Mouse (Mus musculus): ENCODE measurements around the gene Srp9. TPM values are rescaled to one million over a fixed set of nuclear protein-coding genes. Genes with fewer than 3 reads are reported as not detected.

Srp9 gene
- polyA plus RNA-seq (2014; fragmentation: Nextera tagmentation; extraction: Ambion mirVana) = 112 and 113 TPM in 2 replicates

GRCm38 (mm10) chr1:182124506-182124905 is at the start of gene Srp9:
Srp9 (plus strand) TSS chr1:182124737.
- Histone ChIP-seq H3K36me3 (ENCODE audit: control insufficient read depth, insufficient read depth, low read length) (peaks cover 23% of the 10 kb centered on the region), H3K4me3 (ENCODE audit: control insufficient read depth in 1 of 2, insufficient read depth in 1 of 2, low read depth in 1 of 2, low read length in 2 of 2) (peak within 1 kb of the TSS; percentile 67 to 83), H3K4me2 (ENCODE audit: low read length) (peak within 1 kb of the TSS; percentile 63), H3K4me1 (ENCODE audit: control insufficient read depth in 2 of 2, insufficient read depth in 2 of 2, low read length in 2 of 2) (peaks cover 2 to 13% of the 10 kb centered on the region in 2 experiments; a peak in 3 of 4 replicates), H3K9ac (ENCODE audit: low read length) (peak within 1 kb of the TSS; percentile 81), H3K27ac (replicated peaks in 1 of 2; ENCODE audit: control insufficient read depth in 1 of 2, insufficient read depth in 1 of 2, low read depth in 2 of 2, low read length in 2 of 2) (peak within 1 kb of the TSS; percentile 65 to 80), H3K9me3 (ENCODE audit: control insufficient read depth, low read length) (no peaks in the 10 kb centered on the region), H3K27me3 (ENCODE audit: control insufficient read depth, insufficient read depth, low read length) (no peaks in the 10 kb centered on the region)
- peak; percentile 98 for ATAC-seq (ENCODE audit: insufficient number of reproducible peaks, insufficient read depth, low FRiP score, low read depth)
- under 1% methylated on average over 37 of the region's 37 CpGs for WGBS

- ATAC-seq (ENCODE audit: insufficient number of reproducible peaks, insufficient read depth, low FRiP score, low read depth) = peak; percentile 78
- no peaks in the 10 kb centered on the region for H3K27me3 ChIP-seq (ENCODE audit: control insufficient read depth, insufficient read depth, low read length)
- peaks cover 11% of the 10 kb centered on the region for H3K9me3 ChIP-seq (ENCODE audit: control insufficient read depth, low read length)
- H3K36me3 ChIP-seq (ENCODE audit: control insufficient read depth, insufficient read depth, low read length) = no peaks in the 10 kb centered on the region
- H3K9ac ChIP-seq (ENCODE audit: low read length) = 0 out of 2 replicates have a peak overlapping the region, but pooled peaks have one; percentile 2
- H3K27ac ChIP-seq (replicated peaks in 1 of 2; ENCODE audit: control insufficient read depth in 1 of 2, insufficient read depth in 1 of 2, low read depth in 2 of 2, low read length in 2 of 2) = peak overlapping the region; percentile 61 to 69
- WGBS = 11% methylated on average over 16 of the region's 16 CpGs
- peak overlapping the region; percentile 45 for H3K4me2 ChIP-seq (ENCODE audit: low read length)
- no peak overlapping the region for H3K4me3 ChIP-seq (ENCODE audit: control insufficient read depth in 1 of 2, insufficient read depth in 1 of 2, low read depth in 1 of 2, low read length in 2 of 2)
- peaks cover 17 to 20% of the 10 kb centered on the region in 2 experiments for H3K4me1 ChIP-seq (ENCODE audit: control insufficient read depth in 2 of 2, insufficient read depth in 2 of 2, low read length in 2 of 2)
Measured at GRCm38 (mm10) chr1:182081744-182082419, 42.7 kb upstream of the Srp9 start.

- Histone ChIP-seq H3K4me3 (ENCODE audit: control insufficient read depth in 1 of 2, insufficient read depth in 1 of 2, low read depth in 1 of 2, low read length in 2 of 2) (no peak overlapping the region), H3K9ac (ENCODE audit: low read length) (no peak overlapping the region), H3K36me3 (ENCODE audit: control insufficient read depth, insufficient read depth, low read length) (no peaks in the 10 kb centered on the region), H3K4me2 (ENCODE audit: low read length) (no peak overlapping the region), H3K9me3 (ENCODE audit: control insufficient read depth, low read length) (peaks cover 2% of the 10 kb centered on the region; the same call in 1 of the 2 replicates), H3K27ac (replicated peaks in 1 of 2; ENCODE audit: control insufficient read depth in 1 of 2, insufficient read depth in 1 of 2, low read depth in 2 of 2, low read length in 2 of 2) (no peak overlapping the region), H3K27me3 (ENCODE audit: control insufficient read depth, insufficient read depth, low read length) (no peaks in the 10 kb centered on the region), H3K4me1 (ENCODE audit: control insufficient read depth in 2 of 2, insufficient read depth in 2 of 2, low read length in 2 of 2) (peaks cover 33 to 36% of the 10 kb centered on the region in 2 experiments)
- ATAC-seq (ENCODE audit: insufficient number of reproducible peaks, insufficient read depth, low FRiP score, low read depth) = no peak
- WGBS = 83% methylated on average over 4 of the region's 4 CpGs
Measured at GRCm38 (mm10) chr1:182083459-182083858, 41.1 kb upstream of the Srp9 start.

- H3K36me3 ChIP-seq (ENCODE audit: control insufficient read depth, insufficient read depth, low read length) = no peaks in the 10 kb centered on the region
- H3K9me3 ChIP-seq (ENCODE audit: control insufficient read depth, low read length) = no peaks in the 10 kb centered on the region
- H3K27me3 ChIP-seq (ENCODE audit: control insufficient read depth, insufficient read depth, low read length) = no peaks in the 10 kb centered on the region
- ATAC-seq (ENCODE audit: insufficient number of reproducible peaks, insufficient read depth, low FRiP score, low read depth) = no peak
- 23% methylated on average over 7 of the region's 7 CpGs for WGBS
- H3K4me1 ChIP-seq (ENCODE audit: control insufficient read depth in 2 of 2, insufficient read depth in 2 of 2, low read length in 2 of 2) = peaks cover 53 to 63% of the 10 kb centered on the region in 2 experiments
- H3K4me3 ChIP-seq (ENCODE audit: control insufficient read depth in 1 of 2, insufficient read depth in 1 of 2, low read depth in 1 of 2, low read length in 2 of 2) = no peak overlapping the region
- H3K9ac ChIP-seq (ENCODE audit: low read length) = no peak overlapping the region
- H3K27ac ChIP-seq (replicated peaks in 1 of 2; ENCODE audit: control insufficient read depth in 1 of 2, insufficient read depth in 1 of 2, low read depth in 2 of 2, low read length in 2 of 2) = peak overlapping the region in 1 of 2 experiments; percentile 56; a peak in 1 of 4 replicates
- H3K4me2 ChIP-seq (ENCODE audit: low read length) = no peak overlapping the region
Measured at GRCm38 (mm10) chr1:182086759-182087158, 37.8 kb upstream of the Srp9 start.

GRCm38 (mm10) chr1:182087351-182087750 is 37.2 kb upstream of the Srp9 start:
- Histone ChIP-seq H3K27me3 (ENCODE audit: control insufficient read depth, insufficient read depth, low read length) (no peaks in the 10 kb centered on the region), H3K36me3 (ENCODE audit: control insufficient read depth, insufficient read depth, low read length) (no peaks in the 10 kb centered on the region), H3K27ac (replicated peaks in 1 of 2; ENCODE audit: control insufficient read depth in 1 of 2, insufficient read depth in 1 of 2, low read depth in 2 of 2, low read length in 2 of 2) (no peak overlapping the region), H3K9ac (ENCODE audit: low read length) (no peak overlapping the region), H3K4me2 (ENCODE audit: low read length) (no peak overlapping the region), H3K4me1 (ENCODE audit: control insufficient read depth in 2 of 2, insufficient read depth in 2 of 2, low read length in 2 of 2) (peaks cover 50 to 58% of the 10 kb centered on the region in 2 experiments), H3K4me3 (ENCODE audit: control insufficient read depth in 1 of 2, insufficient read depth in 1 of 2, low read depth in 1 of 2, low read length in 2 of 2) (no peak overlapping the region), H3K9me3 (ENCODE audit: control insufficient read depth, low read length) (no peaks in the 10 kb centered on the region)
- WGBS = 60% methylated on average over 3 of the region's 3 CpGs
- ATAC-seq (ENCODE audit: insufficient number of reproducible peaks, insufficient read depth, low FRiP score, low read depth) = no peak

- H3K9me3 ChIP-seq (ENCODE audit: control insufficient read depth, low read length) = no peaks in the 10 kb centered on the region
- H3K27me3 ChIP-seq (ENCODE audit: control insufficient read depth, insufficient read depth, low read length) = no peaks in the 10 kb centered on the region
- no peak for ATAC-seq (ENCODE audit: insufficient number of reproducible peaks, insufficient read depth, low FRiP score, low read depth)
- no peak overlapping the region for H3K4me3 ChIP-seq (ENCODE audit: control insufficient read depth in 1 of 2, insufficient read depth in 1 of 2, low read depth in 1 of 2, low read length in 2 of 2)
- no peak overlapping the region for H3K4me2 ChIP-seq (ENCODE audit: low read length)
- H3K9ac ChIP-seq (ENCODE audit: low read length) = peak overlapping the region; percentile 42
- H3K4me1 ChIP-seq (ENCODE audit: control insufficient read depth in 2 of 2, insufficient read depth in 2 of 2, low read length in 2 of 2) = peaks cover 48 to 56% of the 10 kb centered on the region in 2 experiments
- WGBS = 76% methylated on average over 14 of the region's 14 CpGs
- no peaks in the 10 kb centered on the region for H3K36me3 ChIP-seq (ENCODE audit: control insufficient read depth, insufficient read depth, low read length)
- peak overlapping the region; percentile 82 to 86 for H3K27ac ChIP-seq (replicated peaks in 1 of 2; ENCODE audit: control insufficient read depth in 1 of 2, insufficient read depth in 1 of 2, low read depth in 2 of 2, low read length in 2 of 2)
Measured at GRCm38 (mm10) chr1:182087753-182088633, 36.5 kb upstream of the Srp9 start.

GRCm38 (mm10) chr1:182088844-182089418 is 35.6 kb upstream of the Srp9 start:
- H3K4me2 ChIP-seq (ENCODE audit: low read length) = peak overlapping the region; percentile 12; the same call in 1 of the 2 replicates

More at GRCm38 (mm10) chr1:182088844-182089418, 35.6 kb upstream of the Srp9 start:
- WGBS = 14% methylated on average over 14 of the region's 14 CpGs
- H3K27ac ChIP-seq (replicated peaks in 1 of 2; ENCODE audit: control insufficient read depth in 1 of 2, insufficient read depth in 1 of 2, low read depth in 2 of 2, low read length in 2 of 2) = peak overlapping the region; percentile 82 to 86
- H3K27me3 ChIP-seq (ENCODE audit: control insufficient read depth, insufficient read depth, low read length) = no peaks in the 10 kb centered on the region
- peak overlapping the region; percentile 42 for H3K9ac ChIP-seq (ENCODE audit: low read length)
- H3K4me1 ChIP-seq (ENCODE audit: control insufficient read depth in 2 of 2, insufficient read depth in 2 of 2, low read length in 2 of 2) = peaks cover 48 to 56% of the 10 kb centered on the region in 2 experiments
- peak; percentile 83 for ATAC-seq (ENCODE audit: insufficient number of reproducible peaks, insufficient read depth, low FRiP score, low read depth)
- no peak overlapping the region for H3K4me3 ChIP-seq (ENCODE audit: control insufficient read depth in 1 of 2, insufficient read depth in 1 of 2, low read depth in 1 of 2, low read length in 2 of 2)
- H3K9me3 ChIP-seq (ENCODE audit: control insufficient read depth, low read length) = no peaks in the 10 kb centered on the region
- H3K36me3 ChIP-seq (ENCODE audit: control insufficient read depth, insufficient read depth, low read length) = no peaks in the 10 kb centered on the region
